Mouse (Mus musculus) stomach, postnatal 0 days (tissue): ENCODE results near the gene Kdm4a.

Experiments used
- CTCF ChIP-seq: IDR thresholded peaks from 2 replicates; pipeline ENCODE4 v1.5.1; 2016; ENCODE audit warnings: antibody characterized with exemption, low read depth, mild to moderate bottlenecking, moderate library complexity
- EP300 ChIP-seq: optimal IDR thresholded peaks from 2 replicates; pipeline ENCODE3; 2016; ENCODE audit warnings: antibody characterized with exemption

DNA sequence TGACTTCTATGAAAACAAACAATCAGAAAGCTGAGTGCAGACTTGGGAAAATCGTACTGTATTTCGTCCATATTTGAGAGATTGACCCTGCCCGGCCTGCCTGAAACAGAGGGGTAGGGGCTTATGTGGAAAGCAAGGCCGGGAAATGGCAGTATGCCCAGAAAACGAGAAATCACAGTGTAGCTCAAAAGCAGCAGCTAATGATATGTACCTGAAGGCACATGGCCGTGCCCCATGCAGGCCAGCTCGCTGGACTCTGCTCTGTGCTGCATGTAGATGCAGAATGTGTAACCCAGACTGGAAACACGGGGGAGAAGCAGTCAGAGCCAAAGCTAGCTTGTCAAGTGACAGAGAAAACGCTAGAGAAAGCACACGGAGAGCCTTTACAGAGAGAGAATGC, 57.8 kb downstream of the Kdm4a start:
- no peak for TF ChIP-seq CTCF
- TF ChIP-seq EP300: no peak
